Mouse (Mus musculus): ENCODE measurements at regions not wholly inside any gene's neighbourhood (a gene's known extent, or its start where the extent isn't known, plus 50 kb on each side); places are given as distances from the start of the nearest gene placed in this dataset.
A peak's percentile ranks its signal among the peaks of the same experiment; 100 is the strongest.

- Histone ChIP-seq H3K4me1 (ENCODE audit: control insufficient read depth, insufficient read depth, low read length) (no peaks in the 10 kb centered on the region), H3K4me2 (ENCODE audit: low read depth, severe bottlenecking) (no peak overlapping the region), H3K4me3 (ENCODE audit: low read depth, low read length) (no peak overlapping the region), H3K27ac (replicated peaks; ENCODE audit: low read depth, low read length) (no peak overlapping the region), H3K9ac (ENCODE audit: low read length) (no peak overlapping the region), H3K9me3 (ENCODE audit: control insufficient read depth, low read length) (no peaks in the 10 kb centered on the region), H3K27me3 (ENCODE audit: control insufficient read depth, insufficient read depth, low read length) (no peaks in the 10 kb centered on the region), H3K36me3 (ENCODE audit: control insufficient read depth, insufficient read depth, low read length) (no peaks in the 10 kb centered on the region)
- DNase-seq (ENCODE audit: low spot score): no peak
- WGBS: 31% methylated on average over 5 of the region's 5 CpGs
- ATAC-seq (ENCODE audit: insufficient number of reproducible peaks, low FRiP score, low TSS enrichment, low read depth): no peak
Measured at GRCm38 (mm10) chr12:54577235-54577634, 79.1 kb downstream of the Sptssa start.

GRCm38 (mm10) chr12:54576821-54577220, 79.6 kb downstream of the Sptssa start:
- ATAC-seq (ENCODE audit: insufficient number of reproducible peaks, low FRiP score, low TSS enrichment, low read depth): no peak
- no peaks in the 10 kb centered on the region for H3K4me1 ChIP-seq (ENCODE audit: control insufficient read depth, insufficient read depth, low read length)
- H3K27ac ChIP-seq (replicated peaks; ENCODE audit: low read depth, low read length): no peak overlapping the region
- no peaks in the 10 kb centered on the region for H3K36me3 ChIP-seq (ENCODE audit: control insufficient read depth, insufficient read depth, low read length)
- 76% methylated on average over 3 of the region's 3 CpGs for WGBS
- no peak for DNase-seq (ENCODE audit: low spot score)
- H3K9me3 ChIP-seq (ENCODE audit: control insufficient read depth, low read length): no peaks in the 10 kb centered on the region
- H3K4me2 ChIP-seq (ENCODE audit: low read depth, severe bottlenecking): no peak overlapping the region
- no peaks in the 10 kb centered on the region for H3K27me3 ChIP-seq (ENCODE audit: control insufficient read depth, insufficient read depth, low read length)
- no peak overlapping the region for H3K4me3 ChIP-seq (ENCODE audit: low read depth, low read length)
- no peak overlapping the region for H3K9ac ChIP-seq (ENCODE audit: low read length)

GRCm38 (mm10) chr12:54572866-54573265, 83.5 kb downstream of the Sptssa start:
- no peaks in the 10 kb centered on the region for H3K27me3 ChIP-seq (ENCODE audit: control insufficient read depth, insufficient read depth, low read length)
- H3K4me3 ChIP-seq (ENCODE audit: low read depth, low read length): no peak overlapping the region
- DNase-seq (ENCODE audit: low spot score) (no peak), ATAC-seq (ENCODE audit: insufficient number of reproducible peaks, low FRiP score, low TSS enrichment, low read depth) (no peak)
- no peak overlapping the region for H3K4me2 ChIP-seq (ENCODE audit: low read depth, severe bottlenecking)
- 98% methylated on average over 8 of the region's 8 CpGs for WGBS
- no peaks in the 10 kb centered on the region for H3K9me3 ChIP-seq (ENCODE audit: control insufficient read depth, low read length)
- H3K4me1 ChIP-seq (ENCODE audit: control insufficient read depth, insufficient read depth, low read length): no peaks in the 10 kb centered on the region
- no peak overlapping the region for H3K27ac ChIP-seq (replicated peaks; ENCODE audit: low read depth, low read length)
- no peak overlapping the region for H3K9ac ChIP-seq (ENCODE audit: low read length)
- no peaks in the 10 kb centered on the region for H3K36me3 ChIP-seq (ENCODE audit: control insufficient read depth, insufficient read depth, low read length)

GRCm38 (mm10) chr12:54568078-54568931, 88.1 kb downstream of the Sptssa start:
- H3K9ac ChIP-seq (ENCODE audit: low read length): no peak overlapping the region
- no peaks in the 10 kb centered on the region for H3K4me1 ChIP-seq (ENCODE audit: control insufficient read depth, insufficient read depth, low read length)
- H3K36me3 ChIP-seq (ENCODE audit: control insufficient read depth, insufficient read depth, low read length): no peaks in the 10 kb centered on the region
- no peak overlapping the region for H3K27ac ChIP-seq (replicated peaks; ENCODE audit: low read depth, low read length)
- ATAC-seq (ENCODE audit: insufficient number of reproducible peaks, low FRiP score, low TSS enrichment, low read depth): no peak
- H3K4me3 ChIP-seq (ENCODE audit: low read depth, low read length): no peak overlapping the region
- no peak overlapping the region for H3K4me2 ChIP-seq (ENCODE audit: low read depth, severe bottlenecking)
- WGBS: 76% methylated on average over 6 of the region's 6 CpGs
- DNase-seq (ENCODE audit: low spot score): no peak
- H3K9me3 ChIP-seq (ENCODE audit: control insufficient read depth, low read length): no peaks in the 10 kb centered on the region
- no peaks in the 10 kb centered on the region for H3K27me3 ChIP-seq (ENCODE audit: control insufficient read depth, insufficient read depth, low read length)

- Histone ChIP-seq H3K27ac (replicated peaks; ENCODE audit: low read depth, low read length) (no peak overlapping the region), H3K4me1 (ENCODE audit: control insufficient read depth, insufficient read depth, low read length) (no peaks in the 10 kb centered on the region), H3K27me3 (ENCODE audit: control insufficient read depth, insufficient read depth, low read length) (no peaks in the 10 kb centered on the region), H3K4me2 (ENCODE audit: low read depth, severe bottlenecking) (no peak overlapping the region), H3K9me3 (ENCODE audit: control insufficient read depth, low read length) (no peaks in the 10 kb centered on the region), H3K4me3 (ENCODE audit: low read depth, low read length) (no peak overlapping the region), H3K36me3 (ENCODE audit: control insufficient read depth, insufficient read depth, low read length) (no peaks in the 10 kb centered on the region), H3K9ac (ENCODE audit: low read length) (no peak overlapping the region)
- WGBS: 97% methylated on average over 3 of the region's 3 CpGs
- ATAC-seq (ENCODE audit: insufficient number of reproducible peaks, low FRiP score, low TSS enrichment, low read depth): no peak
- DNase-seq (ENCODE audit: low spot score): no peak
Measured at GRCm38 (mm10) chr12:54567426-54567790, 89.0 kb downstream of the Sptssa start.

GRCm38 (mm10) chr12:54566532-54567425, 89.6 kb downstream of the Sptssa start:
- ATAC-seq (ENCODE audit: insufficient number of reproducible peaks, low FRiP score, low TSS enrichment, low read depth) (no peak), DNase-seq (ENCODE audit: low spot score) (no peak)
- Histone ChIP-seq H3K4me1 (ENCODE audit: control insufficient read depth, insufficient read depth, low read length) (no peaks in the 10 kb centered on the region), H3K9me3 (ENCODE audit: control insufficient read depth, low read length) (no peaks in the 10 kb centered on the region), H3K9ac (ENCODE audit: low read length) (no peak overlapping the region), H3K4me2 (ENCODE audit: low read depth, severe bottlenecking) (no peak overlapping the region), H3K4me3 (ENCODE audit: low read depth, low read length) (no peak overlapping the region), H3K36me3 (ENCODE audit: control insufficient read depth, insufficient read depth, low read length) (no peaks in the 10 kb centered on the region), H3K27me3 (ENCODE audit: control insufficient read depth, insufficient read depth, low read length) (no peaks in the 10 kb centered on the region), H3K27ac (replicated peaks; ENCODE audit: low read depth, low read length) (no peak overlapping the region)
- 93% methylated on average over 23 of the region's 23 CpGs for WGBS

- Histone ChIP-seq H3K9ac (ENCODE audit: low read length) (no peak overlapping the region), H3K9me3 (ENCODE audit: control insufficient read depth, low read length) (no peaks in the 10 kb centered on the region), H3K36me3 (ENCODE audit: control insufficient read depth, insufficient read depth, low read length) (no peaks in the 10 kb centered on the region), H3K4me2 (ENCODE audit: low read depth, severe bottlenecking) (no peak overlapping the region), H3K27ac (replicated peaks; ENCODE audit: low read depth, low read length) (no peak overlapping the region), H3K4me1 (ENCODE audit: control insufficient read depth, insufficient read depth, low read length) (no peaks in the 10 kb centered on the region), H3K27me3 (ENCODE audit: control insufficient read depth, insufficient read depth, low read length) (no peaks in the 10 kb centered on the region), H3K4me3 (ENCODE audit: low read depth, low read length) (no peak overlapping the region)
- ATAC-seq (ENCODE audit: insufficient number of reproducible peaks, low FRiP score, low TSS enrichment, low read depth): no peak
- 94% methylated on average over 4 of the region's 4 CpGs for WGBS
- no peak for DNase-seq (ENCODE audit: low spot score)
Measured at GRCm38 (mm10) chr12:54561981-54562380, 94.4 kb downstream of the Sptssa start.

- Histone ChIP-seq H3K27ac (replicated peaks; ENCODE audit: low read depth, low read length) (no peak overlapping the region), H3K4me1 (ENCODE audit: control insufficient read depth, insufficient read depth, low read length) (no peaks in the 10 kb centered on the region), H3K27me3 (ENCODE audit: control insufficient read depth, insufficient read depth, low read length) (no peaks in the 10 kb centered on the region), H3K9me3 (ENCODE audit: control insufficient read depth, low read length) (no peaks in the 10 kb centered on the region), H3K4me2 (ENCODE audit: low read depth, severe bottlenecking) (no peak overlapping the region), H3K9ac (ENCODE audit: low read length) (no peak overlapping the region), H3K4me3 (ENCODE audit: low read depth, low read length) (no peak overlapping the region), H3K36me3 (ENCODE audit: control insufficient read depth, insufficient read depth, low read length) (no peaks in the 10 kb centered on the region)
- 36% methylated on average over 2 of the region's 2 CpGs for WGBS
- no peak for ATAC-seq (ENCODE audit: insufficient number of reproducible peaks, low FRiP score, low TSS enrichment, low read depth)
- DNase-seq (ENCODE audit: low spot score): peak; percentile 33
Measured at GRCm38 (mm10) chr12:54558106-54558505, 98.3 kb downstream of the Sptssa start.

All from limb, embryonic 11.5 days (tissue).